Mouse (Mus musculus) sigmoid colon, adult 10 weeks (tissue): ENCODE results near the gene Tcaf2. TPM values are rescaled to one million over a fixed set of nuclear protein-coding genes. Genes with fewer than 3 reads are reported as not detected.

Experiments used
- polyA plus RNA-seq: library from polyadenylated mRNA; stranded (reverse); fragments of 350-450 nt; fragmentation: Illumina TruSeq; extraction: RNeasy Lipid Tissue Mini Kit (QIAGEN cat#74804); gene quantifications from one replicate; pipeline ENCODE4 v1.2.3, GENCODE M21; 2014; ENCODE audit warnings: low read depth, low replicate concordance

Tcaf2 gene
- 19.7 TPM for polyA plus RNA-seq

DNA sequence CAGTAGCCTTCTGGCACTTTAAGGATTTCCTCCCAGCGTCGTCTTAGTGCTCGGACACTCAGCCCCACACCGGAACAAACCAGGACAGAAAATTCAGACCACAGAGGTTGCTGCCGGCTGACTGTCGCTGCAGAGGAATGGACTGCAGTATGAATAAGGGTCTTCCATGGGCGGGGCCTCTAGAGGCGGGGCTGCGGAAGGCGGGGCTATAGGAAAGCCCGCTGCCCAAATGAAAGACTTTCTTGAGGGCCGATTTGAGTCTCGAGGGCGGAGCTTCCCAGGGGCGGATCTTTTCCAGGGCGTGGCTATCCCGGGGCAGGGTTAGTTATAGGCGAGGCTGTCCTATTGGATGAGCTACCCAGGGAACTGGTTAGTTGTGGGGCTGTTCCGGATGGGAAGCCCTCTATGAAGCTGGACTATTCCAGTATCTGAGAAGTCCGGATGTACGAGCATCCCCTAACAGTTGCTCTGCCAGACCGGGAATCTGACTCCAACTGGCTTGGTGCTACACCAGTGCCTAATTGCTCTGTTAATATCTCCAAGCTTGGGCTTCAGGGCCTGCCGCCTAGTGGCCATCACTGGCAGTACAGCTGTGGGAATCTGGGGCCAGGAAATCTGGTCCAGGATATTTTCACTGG lies at the start of gene Tcaf2:
Gene Tcaf2 (minus strand): TSS at position 343 of the 638 bp plus-strand sequence.

DNA sequence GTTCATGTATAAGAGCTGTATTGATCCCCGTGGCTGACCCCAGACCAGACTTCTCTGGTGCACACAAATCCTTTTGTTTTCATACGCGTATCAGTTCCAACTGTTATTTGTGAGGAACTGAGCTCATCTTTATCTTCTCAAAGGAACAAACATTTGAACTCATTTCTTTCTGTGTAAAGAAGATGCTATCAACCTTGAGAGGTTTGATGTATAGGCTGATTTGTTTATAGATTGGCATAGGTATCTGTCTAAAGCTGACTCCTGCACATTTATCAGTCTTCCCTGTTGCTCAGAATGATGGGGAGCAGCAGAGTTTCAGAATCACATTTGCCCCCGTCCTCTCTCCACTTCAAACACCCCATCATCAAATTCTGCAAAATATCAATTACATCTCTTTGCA lies 47.5 kb downstream of the Tcaf2 start, which contains the start of gene Tcaf3:
Gene Tcaf3 (minus strand): TSS at position 101 of the 400 bp plus-strand sequence.

Other genes starting within 250 kb of the Tcaf2 start
- gene Tas2r143, start 245.0 kb downstream of the Tcaf2 start, polyA plus RNA-seq, result not detected
- gene Tas2r135, start 239.8 kb downstream of the Tcaf2 start, polyA plus RNA-seq, result not detected
- gene Tas2r126, start 210.7 kb downstream of the Tcaf2 start, polyA plus RNA-seq, result not detected
- not detected for gene Olfr458, start 180.1 kb downstream of the Tcaf2 start, polyA plus RNA-seq
- gene Olfr457, start 168.9 kb downstream of the Tcaf2 start, polyA plus RNA-seq, result not detected
- not detected for gene Olfr456, start 158.0 kb downstream of the Tcaf2 start, polyA plus RNA-seq
- gene Olfr455, start 97.7 kb downstream of the Tcaf2 start, polyA plus RNA-seq, result not detected
- gene Tcaf3, start 47.6 kb downstream of the Tcaf2 start, polyA plus RNA-seq, result not detected
- gene Tcaf1, start 64.8 kb upstream of the Tcaf2 start, polyA plus RNA-seq, result 31.9 TPM
- not detected for gene Olfr453, start 94.1 kb upstream of the Tcaf2 start, polyA plus RNA-seq
- gene Olfr38, start 111.2 kb upstream of the Tcaf2 start, polyA plus RNA-seq, result not detected
- gene Olfr452, start 139.8 kb upstream of the Tcaf2 start, polyA plus RNA-seq, result not detected
- gene Olfr450, start 166.7 kb upstream of the Tcaf2 start, polyA plus RNA-seq, result not detected
- not detected for gene Olfr449, start 189.1 kb upstream of the Tcaf2 start, polyA plus RNA-seq
- not detected for gene Olfr448, start 245.2 kb upstream of the Tcaf2 start, polyA plus RNA-seq